In the genomic region with DNA sequence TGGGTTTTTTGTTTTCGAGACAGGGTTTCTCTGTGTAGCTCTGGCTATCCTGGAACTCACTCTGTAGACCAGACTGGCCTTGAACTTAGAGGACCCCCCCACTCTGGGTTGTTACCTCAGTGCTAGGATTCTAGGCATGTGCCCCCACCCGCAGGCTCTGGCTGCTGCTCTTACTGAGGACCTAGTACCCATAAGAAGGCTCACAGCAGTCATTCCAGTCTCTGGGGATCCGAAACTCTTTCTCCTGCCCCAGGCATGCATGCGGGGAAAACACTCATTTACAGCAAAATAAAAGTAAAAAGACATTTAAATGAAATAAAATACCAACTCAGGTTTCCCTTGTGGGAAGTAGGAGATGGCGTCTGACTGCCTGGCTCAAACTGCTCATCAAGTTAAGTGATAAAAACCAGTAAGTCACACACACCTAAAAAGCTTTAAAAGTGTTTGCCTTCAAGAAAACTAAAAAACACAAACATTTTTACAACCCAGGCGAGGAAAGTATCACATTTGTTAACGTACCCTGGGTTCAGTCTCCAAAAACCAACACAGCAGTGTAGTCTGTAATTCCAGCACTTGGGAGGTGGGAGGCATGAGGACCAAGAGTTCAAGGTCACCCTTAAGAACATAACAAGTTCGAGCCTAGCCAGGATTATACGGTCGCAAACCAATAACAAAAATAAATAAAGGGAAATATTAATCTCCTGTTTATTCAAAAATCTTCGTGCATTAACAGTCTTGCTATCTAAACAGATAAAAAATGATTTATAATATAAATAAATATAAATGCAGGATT, we compare ENCODE assay signal across 8 mouse cellular contexts. TPM values are rescaled to one million over a fixed set of nuclear protein-coding genes. Genes with fewer than 3 reads are reported as not detected.
DNase-seq lines count a peak whose midpoint lies in the region; ATAC-seq lines count a peak whose summit lies in the region.

No protein-coding gene starts in this region.

- peak; percentile 18 for DNase-seq in kidney, adult 18-20 months
- no peak for DNase-seq in kidney, postnatal 36 days
- no peak for DNase-seq in hindbrain, embryonic 14.5 days (ENCODE audit: low spot score)
- no peak for DNase-seq in layer of hippocampus, adult 18-20 months (ENCODE audit: low spot score in 2 of 2)
- no peak for DNase-seq in ovary, postnatal 36 days (ENCODE audit: low spot score)
- DNase-seq in adrenal gland, postnatal 14 days, result no peak

- no peaks in the 10 kb centered on the region for H3K4me1 ChIP-seq in brown adipose tissue, adult 24 weeks (ENCODE audit: control insufficient read depth, insufficient read depth, insufficient read length, low read length)
- H3K4me1 ChIP-seq in hindbrain, embryonic 14.5 days (replicated peaks; ENCODE audit: control insufficient read depth, insufficient read depth, low read length), result peaks cover 14% of the 10 kb centered on the region; the same call in 1 of the 2 replicates
- peaks cover 12% of the 10 kb centered on the region for H3K4me1 ChIP-seq in midbrain, embryonic 13.5 days (replicated peaks)

- H3K4me2 ChIP-seq in hindbrain, embryonic 14.5 days (replicated peaks), result peak overlapping the region; percentile 87
- H3K4me2 ChIP-seq in midbrain, embryonic 13.5 days (replicated peaks), result peak overlapping the region; percentile 88

- no peak for ATAC-seq in hindbrain, embryonic 14.5 days (ENCODE audit: low FRiP score)
- ATAC-seq in midbrain, embryonic 13.5 days, result no peak

- peaks cover 18% of the 10 kb centered on the region for H3K36me3 ChIP-seq in hindbrain, embryonic 14.5 days (replicated peaks; ENCODE audit: control insufficient read depth, insufficient read depth)
- H3K36me3 ChIP-seq in midbrain, embryonic 13.5 days, result peaks cover 18% of the 10 kb centered on the region

- no peaks in the 10 kb centered on the region for H3K27me3 ChIP-seq in hindbrain, embryonic 14.5 days (ENCODE audit: control insufficient read depth, insufficient read depth, low read length)
- no peaks in the 10 kb centered on the region for H3K27me3 ChIP-seq in midbrain, embryonic 13.5 days

- H3K27ac ChIP-seq in brown adipose tissue, adult 24 weeks (replicated peaks; ENCODE audit: low read depth, low read length), result peak overlapping the region; percentile 92
- no peak overlapping the region for H3K27ac ChIP-seq in hindbrain, embryonic 14.5 days
- no peak overlapping the region; the same call in 1 of the 2 replicates for H3K27ac ChIP-seq in midbrain, embryonic 13.5 days

- no peaks in the 10 kb centered on the region for H3K9me3 ChIP-seq in hindbrain, embryonic 14.5 days (ENCODE audit: control insufficient read depth, low read length)
- H3K9me3 ChIP-seq in midbrain, embryonic 13.5 days, result no peaks in the 10 kb centered on the region

- WGBS in hindbrain, embryonic 14.5 days, result 59% methylated on average over 11 of the region's 11 CpGs
- WGBS in midbrain, embryonic 13.5 days, result 55% methylated on average over 11 of the region's 11 CpGs

- H3K9ac ChIP-seq in hindbrain, embryonic 14.5 days, result peak overlapping the region; percentile 79
- peak overlapping the region; percentile 74 for H3K9ac ChIP-seq in midbrain, embryonic 13.5 days (replicated peaks)

- H3K4me3 ChIP-seq in brown adipose tissue, adult 24 weeks (ENCODE audit: insufficient read depth, low read depth, low read length), result peak overlapping the region; percentile 76
- peak overlapping the region; percentile 75 for H3K4me3 ChIP-seq in hindbrain, embryonic 14.5 days (replicated peaks; ENCODE audit: low read length)
- peak overlapping the region; percentile 70 for H3K4me3 ChIP-seq in midbrain, embryonic 13.5 days (replicated peaks)

RNA-seq across cellular contexts. Expression of a gene that starts 1.1 kb away (rescaled TPM):
- polyA plus RNA-seq in brown adipose tissue, adult 24 weeks (2012; ENCODE audit: insufficient read depth, insufficient read length, missing spikeins), result 392 and 520 TPM in 2 replicates
- 37.8 and 42.3 TPM in 2 replicates for polyA plus RNA-seq in hindbrain, embryonic 14.5 days (2014; fragmentation: Nextera tagmentation; extraction: Ambion mirVana)
- 32.6 and 35.4 TPM in 2 replicates for polyA plus RNA-seq in midbrain, embryonic 13.5 days (2015; fragmentation: Nextera tagmentation; extraction: Ambion mirVana)
- total RNA-seq in layer of hippocampus, adult 18-20 months (2021), result 10 to 100 TPM; 59.2 to 61.9 TPM
- 181 and 188 TPM in 2 replicates for total RNA-seq in adrenal gland, postnatal 14 days (2021)

RNA-seq across cellular contexts. Expression of a gene that starts 14.3 kb away (rescaled TPM):
- polyA plus RNA-seq in brown adipose tissue, adult 24 weeks (2012; ENCODE audit: insufficient read depth, insufficient read length, missing spikeins), result 120 and 127 TPM in 2 replicates
- polyA plus RNA-seq in hindbrain, embryonic 14.5 days (2014; fragmentation: Nextera tagmentation; extraction: Ambion mirVana), result 11.3 and 13.5 TPM in 2 replicates
- polyA plus RNA-seq in midbrain, embryonic 13.5 days (2015; fragmentation: Nextera tagmentation; extraction: Ambion mirVana), result 8.8 and 10.5 TPM in 2 replicates
- total RNA-seq in layer of hippocampus, adult 18-20 months (2021), result 10 to 100 TPM; 18.9 to 19.4 TPM
- 98.2 and 112 TPM in 2 replicates for total RNA-seq in adrenal gland, postnatal 14 days (2021)

RNA-seq across cellular contexts. Expression of a gene that starts 23.2 kb away (rescaled TPM):
- polyA plus RNA-seq in brown adipose tissue, adult 24 weeks (2012; ENCODE audit: insufficient read depth, insufficient read length, missing spikeins), result 4.2 and 6.5 TPM in 2 replicates
- 34.1 and 39.4 TPM in 2 replicates for polyA plus RNA-seq in hindbrain, embryonic 14.5 days (2014; fragmentation: Nextera tagmentation; extraction: Ambion mirVana)
- polyA plus RNA-seq in midbrain, embryonic 13.5 days (2015; fragmentation: Nextera tagmentation; extraction: Ambion mirVana), result 31.8 and 38.1 TPM in 2 replicates
- 10 to 100 TPM; 68.6 to 73.5 TPM for total RNA-seq in layer of hippocampus, adult 18-20 months (2021)
- total RNA-seq in adrenal gland, postnatal 14 days (2021), result 19.5 and 23.8 TPM in 2 replicates

RNA-seq across cellular contexts. Expression of a gene that starts 23.3 kb away (rescaled TPM):
- polyA plus RNA-seq in brown adipose tissue, adult 24 weeks (2012; ENCODE audit: insufficient read depth, insufficient read length, missing spikeins), result 106 and 138 TPM in 2 replicates
- 72.5 and 74.1 TPM in 2 replicates for polyA plus RNA-seq in hindbrain, embryonic 14.5 days (2014; fragmentation: Nextera tagmentation; extraction: Ambion mirVana)
- 77.6 and 78.8 TPM in 2 replicates for polyA plus RNA-seq in midbrain, embryonic 13.5 days (2015; fragmentation: Nextera tagmentation; extraction: Ambion mirVana)
- 10 to 100 TPM; 49.0 to 50.1 TPM for total RNA-seq in layer of hippocampus, adult 18-20 months (2021)
- total RNA-seq in adrenal gland, postnatal 14 days (2021), result 81.0 and 87.7 TPM in 2 replicates
